Mouse (Mus musculus) stomach, embryonic 16.5 days (tissue): ENCODE results near the gene Sar1b. TPM values are rescaled to one million over a fixed set of nuclear protein-coding genes. Genes with fewer than 3 reads are reported as not detected.

Experiments used
- ATAC-seq: fragments of 200-750 bp; cut with Nextera tagmentation; 2 replicates; pipeline ENCODE4 v1.8.0; 2017; ENCODE audit warnings: moderate number of reproducible peaks, moderate TSS enrichment; ENCODE audit not compliant: insufficient read depth, low FRiP score
- H3K27ac ChIP-seq: fragments of 300-500 bp; sonication (generic); 2 replicates; pipeline ENCODE4 v1.5.1; 2014; ENCODE audit warnings: low read length
- H3K27me3 ChIP-seq: fragments of 300-500 bp; sonication (generic); 2 replicates; pipeline ENCODE4 v1.6.1; 2014; ENCODE audit warnings: low read length, control low read depth, mixed read lengths; ENCODE audit not compliant: control insufficient read depth, insufficient read depth
- H3K36me3 ChIP-seq: fragments of 300-500 bp; sonication (generic); 2 replicates; pipeline ENCODE4 v1.6.1; 2014; ENCODE audit warnings: low read length; ENCODE audit not compliant: control insufficient read depth, insufficient read depth
- H3K4me1 ChIP-seq: fragments of 300-500 bp; sonication (generic); 2 replicates; pipeline ENCODE4 v1.6.1; 2014; ENCODE audit warnings: low read length, control low read depth, mixed read lengths; ENCODE audit not compliant: control insufficient read depth, insufficient read depth
- H3K4me2 ChIP-seq: fragments of 300-500 bp; sonication (generic); 2 replicates; pipeline ENCODE4 v1.6.1; 2014; ENCODE audit warnings: low read depth, low read length, mixed read lengths
- H3K4me3 ChIP-seq: fragments of 300-500 bp; sonication (generic); replicated peaks from 2 replicates; pipeline ENCODE4 v1.5.1; 2014; ENCODE audit warnings: mild to moderate bottlenecking, low read length
- H3K9ac ChIP-seq: fragments of 300-500 bp; sonication (generic); 2 replicates; pipeline ENCODE4 v1.6.1; 2014; ENCODE audit warnings: low read length
- H3K9me3 ChIP-seq: fragments of 300-500 bp; sonication (generic); replicated peaks from 2 replicates; pipeline ENCODE4 v1.6.1; 2016; ENCODE audit warnings: low read length, control low read depth; ENCODE audit not compliant: control insufficient read depth
- WGBS: fragments of 180-500 bp; shearing (Covaris S2); extraction: QIAGEN DNeasy Blood & Tissue Kit; methylation state at CpG from one replicate; pipeline ENCODE4 v1.1.7; 2014; 5-methylcytosine and 5-hydroxymethylcytosine counted together
- polyA plus RNA-seq: library from polyadenylated mRNA; unstranded; fragments of >200 nt; fragmentation: Nextera tagmentation; extraction: Ambion mirVana; gene quantifications from 2 replicates; pipeline ENCODE4 v1.2.1, GENCODE M21; 2015

Sar1b gene
- polyA plus RNA-seq, 1 experiment from 2014 or later: 125 TPM

DNA sequence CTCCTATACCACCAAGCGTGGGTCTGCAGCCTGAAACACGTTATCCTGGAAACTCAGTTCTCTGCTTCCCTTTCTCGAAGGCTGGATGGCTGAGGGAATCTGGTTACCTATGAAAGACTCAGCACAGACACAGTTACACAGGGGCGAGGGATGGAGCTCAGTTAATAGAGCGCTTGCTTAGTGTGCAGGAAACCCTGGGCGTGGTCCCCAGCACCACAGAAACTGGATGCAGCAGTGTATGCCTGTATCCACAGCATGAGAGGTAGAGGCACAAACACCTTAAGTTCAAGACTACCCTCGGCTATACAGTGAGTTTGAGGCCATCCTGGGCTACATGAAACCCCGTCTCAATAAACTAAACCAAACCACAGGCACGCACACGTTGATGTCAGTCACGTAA is 76.5 kb downstream of the Sar1b start:
- no peaks in the 10 kb centered on the region for H3K36me3 ChIP-seq
- H3K9me3 ChIP-seq: no peaks in the 10 kb centered on the region
- no peak overlapping the region for H3K4me3 ChIP-seq
- no peak overlapping the region for H3K4me2 ChIP-seq
- H3K9ac ChIP-seq: no peak overlapping the region
- H3K27ac ChIP-seq: no peak overlapping the region
- H3K4me1 ChIP-seq: peaks cover 7% of the 10 kb centered on the region; the same call in 1 of the 2 replicates
- no peak for ATAC-seq
- WGBS: 82% methylated on average over 11 of the region's 11 CpGs
- no peaks in the 10 kb centered on the region for H3K27me3 ChIP-seq

DNA sequence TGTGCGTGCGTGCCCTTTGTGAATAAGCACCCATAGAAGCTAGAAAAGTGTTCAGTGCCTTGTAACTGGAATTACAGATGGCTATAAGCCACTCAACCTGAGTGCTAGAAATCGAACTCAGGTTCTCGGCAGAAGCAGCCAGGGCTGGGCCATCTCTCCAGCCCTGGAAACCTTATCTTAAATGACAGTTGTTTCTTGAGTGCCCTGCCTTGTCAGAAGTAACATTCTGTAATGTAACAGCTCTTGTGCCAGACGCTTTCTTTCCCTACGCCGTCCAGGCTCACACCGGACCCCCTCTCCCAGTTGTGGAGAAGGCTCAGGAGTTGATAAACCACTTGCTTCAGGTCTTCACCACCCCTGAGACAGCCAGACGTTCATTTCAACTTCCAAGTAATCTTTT is 77.2 kb downstream of the Sar1b start:
- Histone ChIP-seq H3K27me3 (no peaks in the 10 kb centered on the region), H3K9me3 (no peaks in the 10 kb centered on the region), H3K9ac (no peak overlapping the region), H3K4me2 (no peak overlapping the region), H3K4me1 (peaks cover 7% of the 10 kb centered on the region; the same call in 1 of the 2 replicates), H3K4me3 (no peak overlapping the region), H3K36me3 (no peaks in the 10 kb centered on the region), H3K27ac (no peak overlapping the region)
- no peak for ATAC-seq
- WGBS: 75% methylated on average over 9 of the region's 9 CpGs

DNA sequence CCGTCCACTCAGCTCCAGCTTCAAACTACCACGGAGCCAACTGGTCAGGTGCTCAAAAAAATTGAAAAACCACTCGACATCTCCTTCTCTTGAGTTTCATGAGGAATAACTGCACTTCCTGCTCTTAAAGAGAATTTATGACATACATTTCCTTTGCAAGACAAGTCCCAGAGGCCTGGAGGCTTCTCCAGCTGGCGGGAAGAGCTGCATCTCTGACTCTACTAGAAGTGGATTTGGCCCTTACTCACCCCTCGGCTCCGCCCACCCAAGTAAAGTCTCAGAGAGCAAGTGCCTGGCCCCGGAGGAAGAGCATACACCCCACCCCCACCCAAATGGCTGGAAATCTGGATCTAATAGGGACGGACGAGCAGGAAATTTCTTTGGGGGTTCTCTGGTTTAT is 77.7 kb downstream of the Sar1b start:
- Histone ChIP-seq H3K27ac (no peak overlapping the region), H3K27me3 (no peaks in the 10 kb centered on the region), H3K9ac (no peak overlapping the region), H3K36me3 (no peaks in the 10 kb centered on the region), H3K4me3 (no peak overlapping the region), H3K4me2 (no peak overlapping the region), H3K9me3 (no peaks in the 10 kb centered on the region), H3K4me1 (peaks cover 7% of the 10 kb centered on the region; the same call in 1 of the 2 replicates)
- WGBS: 36% methylated on average over 9 of the region's 9 CpGs
- peak; percentile 49; the same call in 1 of the 2 replicates for ATAC-seq

Other genes starting within 250 kb of the Sar1b start
- 19.6 and 20.1 TPM in 2 replicates for gene Phykpl, start 178.9 kb upstream of the Sar1b start, polyA plus RNA-seq
- 201 and 238 TPM in 2 replicates for gene Hnrnpab, start 156.8 kb upstream of the Sar1b start, polyA plus RNA-seq
- 133 and 138 TPM in 2 replicates for gene Nhp2, start 144.0 kb upstream of the Sar1b start, polyA plus RNA-seq
- 40.0 and 41.3 TPM in 2 replicates for gene Rmnd5b, start 127.8 kb upstream of the Sar1b start, polyA plus RNA-seq
- 20.7 and 21.0 TPM in 2 replicates for gene N4bp3, start 112.8 kb upstream of the Sar1b start, polyA plus RNA-seq
- 5.9 and 6.4 TPM in 2 replicates for gene D930048N14Rik, start 112.7 kb upstream of the Sar1b start, polyA plus RNA-seq
- 89.5 and 93.1 TPM in 2 replicates for gene 0610009B22Rik, start 74.8 kb upstream of the Sar1b start, polyA plus RNA-seq
- gene Sec24a, start 53 bp upstream of the Sar1b start, polyA plus RNA-seq: 15.9 and 16.5 TPM in 2 replicates
- gene Jade2, start 94.0 kb downstream of the Sar1b start, polyA plus RNA-seq: 1.7 and 1.8 TPM in 2 replicates
- 81.2 and 82.5 TPM in 2 replicates for gene Cdkn2aipnl, start 204.0 kb downstream of the Sar1b start, polyA plus RNA-seq
- gene Ube2b, start 237.1 kb downstream of the Sar1b start, polyA plus RNA-seq: 192 and 223 TPM in 2 replicates
- gene Cdkl3, start 240.5 kb downstream of the Sar1b start, polyA plus RNA-seq: 5.2 and 6.7 TPM in 2 replicates